Mouse (Mus musculus): ENCODE data around the gene Tox2.

Tox2 gene

DNA sequence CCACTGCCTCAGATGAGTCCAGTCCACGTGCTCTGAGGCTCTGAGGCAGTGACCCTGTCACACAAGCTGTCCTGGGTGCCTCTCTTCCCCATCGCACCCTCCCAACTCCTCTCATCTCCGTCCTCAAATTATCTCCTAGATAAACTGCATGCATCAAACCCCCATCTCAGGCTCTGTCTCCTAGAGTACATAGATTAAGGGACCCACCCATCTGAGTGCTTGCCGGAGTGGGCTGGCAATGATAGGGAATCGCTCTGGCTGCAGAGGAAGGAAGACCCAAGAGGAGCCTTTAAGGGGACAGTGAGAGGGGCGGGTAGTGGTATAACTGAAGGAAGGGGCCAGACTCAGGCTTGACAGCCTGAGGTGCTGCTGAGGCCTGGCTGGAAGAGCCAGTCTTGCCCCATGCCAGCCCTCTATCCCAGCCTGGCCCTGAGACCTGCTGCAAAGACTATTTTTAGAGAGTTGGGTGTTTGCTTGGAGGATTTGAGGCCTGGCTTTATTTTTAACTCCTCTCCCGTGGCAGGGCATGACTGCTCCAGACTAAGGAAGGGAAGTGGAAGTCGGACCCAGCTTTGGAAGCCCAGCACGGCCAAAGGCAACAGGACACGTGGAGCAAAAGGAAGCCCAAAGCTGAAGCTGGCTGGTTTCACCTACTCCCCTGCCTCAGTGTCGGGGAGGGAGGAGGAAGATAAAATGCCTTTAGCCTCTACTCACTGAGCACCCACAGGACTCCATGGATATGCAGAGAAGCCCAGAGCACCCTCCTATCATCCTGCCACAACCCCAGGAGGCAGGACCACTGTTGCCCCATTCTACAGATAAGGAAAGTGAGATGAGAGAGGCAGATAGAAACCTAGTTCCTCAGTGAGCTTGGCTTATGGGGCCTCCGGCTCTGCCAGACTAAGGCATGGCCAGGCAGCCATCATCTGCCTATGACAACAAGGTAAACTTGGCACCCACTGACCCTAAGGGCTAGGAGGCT, 160.3 kb downstream of the Tox2 start:
- ChIA-PET POLR2A (no interaction called here), CTCF (interaction anchor here in 1 of 4 experiments (1.0 kb wide), 1 partner anchor 25 kb away, joined by 3 read pairs; no protein-coding TSS in a partner anchor)

DNA sequence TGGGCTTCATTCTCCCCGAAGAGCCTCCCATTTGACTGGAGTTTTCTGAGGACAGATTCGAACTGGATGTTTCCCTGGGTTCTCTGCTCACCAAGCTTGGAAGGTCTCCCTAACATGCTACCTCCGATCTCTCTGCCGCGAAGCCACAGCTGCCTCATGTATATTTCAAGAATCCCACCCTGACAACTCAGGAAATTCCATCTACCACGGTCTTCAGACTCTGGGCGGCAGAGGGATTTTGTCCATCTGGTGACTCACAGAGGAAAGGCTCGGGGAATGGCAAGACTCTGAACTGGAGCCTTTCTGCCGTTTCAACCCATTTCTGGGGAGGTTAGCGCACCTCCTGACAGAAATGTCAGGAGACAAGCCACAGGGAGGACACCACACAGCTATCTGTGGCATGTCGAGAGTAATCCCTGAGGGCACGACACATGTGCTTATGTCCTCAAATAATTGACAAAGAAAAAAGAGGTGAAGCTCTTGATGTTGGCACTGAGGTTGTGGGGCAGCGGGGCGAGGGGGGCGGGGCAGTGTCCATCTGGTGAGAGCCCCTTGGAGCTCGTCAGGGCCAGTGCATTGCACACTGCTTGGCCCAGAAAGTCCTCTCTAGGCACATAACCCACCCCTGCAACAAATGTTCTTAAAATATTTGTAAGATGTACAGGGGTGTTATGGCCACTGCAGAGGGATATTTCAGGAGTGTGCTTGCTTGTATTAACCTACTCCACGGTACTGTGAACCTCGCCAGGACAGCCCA, 162.0 kb downstream of the Tox2 start:
- ChIA-PET POLR2A (interaction anchor here in 2 of 4 experiments (0.6 to 0.7 kb wide), 2 partner anchors 77 to 487 kb away, joined by 3 read pairs; no protein-coding TSS in a partner anchor), CTCF (no interaction called here)

DNA sequence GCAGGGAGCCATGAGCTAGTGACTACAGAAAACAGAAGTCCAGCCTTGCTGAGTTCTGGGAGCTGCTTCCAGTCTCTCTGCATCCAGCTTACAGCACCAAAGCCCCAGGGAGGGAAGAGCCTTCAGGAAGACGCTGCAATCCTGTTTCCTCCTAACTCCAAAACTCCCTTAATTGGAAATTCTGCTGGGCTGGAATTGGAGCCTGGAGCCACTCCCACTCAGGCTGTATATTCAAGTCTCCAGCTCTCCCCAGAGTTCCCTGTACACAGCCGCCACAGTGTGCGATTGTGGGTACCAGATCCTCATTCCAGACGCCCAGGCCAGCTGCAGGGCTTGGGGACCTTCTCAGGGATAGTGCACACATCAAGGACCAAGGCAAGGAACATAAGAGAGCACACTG, 167.2 kb downstream of the Tox2 start:
- POLR2A ChIA-PET, result interaction anchor here in 3 of 4 experiments (0.6 to 1.1 kb wide), 6 partner anchors 11 to 308 kb away, joined by 3 to 5 read pairs (median 3); no protein-coding TSS in a partner anchor
- CTCF ChIA-PET, result interaction anchor here (0.6 to 1.4 kb wide), 6 partner anchors 16 to 466 kb away, joined by 3 to 6 read pairs (median 4); no protein-coding TSS in a partner anchor

DNA sequence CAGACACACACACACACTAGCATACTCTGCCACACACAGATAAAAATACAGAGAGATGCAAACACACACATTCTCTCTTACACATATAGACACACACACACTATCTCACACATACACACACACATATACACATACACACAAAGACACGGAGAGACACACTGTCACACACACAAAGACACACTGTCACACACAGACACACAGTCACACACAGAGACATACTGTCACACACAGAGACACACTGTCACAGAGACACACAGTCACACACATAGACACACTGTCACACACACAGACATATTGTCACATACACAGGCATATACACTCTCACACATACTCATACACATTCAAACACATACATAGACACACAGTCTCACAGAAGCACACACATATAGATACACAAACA, 169.7 kb downstream of the Tox2 start:
- ChIA-PET POLR2A (no interaction called here), CTCF (interaction anchor here in 1 of 4 experiments (0.7 kb wide), 1 partner anchor 9 kb away, joined by 3 read pairs; no protein-coding TSS in a partner anchor)
